Mouse (Mus musculus) spleen, postnatal 0 days (tissue): ENCODE results near the gene Aph1a. TPM values are rescaled to one million over a fixed set of nuclear protein-coding genes. Genes with fewer than 3 reads are reported as not detected.

Source experiments
- polyA plus RNA-seq: library from polyadenylated mRNA; unstranded; fragments of >200 nt; fragmentation: Nextera tagmentation; extraction: Ambion mirVana; gene quantifications from 2 replicates; pipeline ENCODE4 v1.2.1, GENCODE M21; 2015

Gene Aph1a
- polyA plus RNA-seq = 18.8 and 19.8 TPM in 2 replicates

GRCm38 (mm10) chr3:95893606-95894316 lies at the start of gene Aph1a:
Aph1a (plus strand) TSS chr3:95893969.

GRCm38 (mm10) chr3:95855502-95856089 lies 38.2 kb upstream of the Aph1a start, which contains the start of gene Prpf3:
Prpf3 (minus strand) TSS chr3:95855885.

GRCm38 (mm10) chr3:95871392-95871867 lies 22.3 kb upstream of the Aph1a start, which contains the start of gene Mrps21:
Mrps21 (minus strand) TSS chr3:95871519.

GRCm38 (mm10) chr3:95881979-95882815 lies 11.6 kb upstream of the Aph1a start, which contains the start of gene Ciart:
Ciart (minus strand) TSS chr3:95882251.

GRCm38 (mm10) chr3:95891211-95892065 lies 2.3 kb upstream of the Aph1a start, which contains the start of gene BC028528:
BC028528 (minus strand) TSS chr3:95892005.

GRCm38 (mm10) chr3:95904568-95904967 lies 10.8 kb downstream of the Aph1a start, which contains the start of gene Car14:
Car14 (minus strand) TSS chr3:95904691.

GRCm38 (mm10) chr3:95928658-95929503 lies 35.1 kb downstream of the Aph1a start, which contains the start of gene Anp32e:
Anp32e (plus strand) TSS chr3:95929246.

Other genes with a start within 250 kb of the Aph1a start
- gene Mcl1, start 235.2 kb upstream of the Aph1a start, polyA plus RNA-seq = 55.0 and 55.3 TPM in 2 replicates
- gene Adamtsl4, start 206.1 kb upstream of the Aph1a start, polyA plus RNA-seq = 1.9 and 3.0 TPM in 2 replicates
- gene Ecm1, start 154.4 kb upstream of the Aph1a start, polyA plus RNA-seq = 26.6 and 30.1 TPM in 2 replicates
- gene Tars2, start 133.8 kb upstream of the Aph1a start, polyA plus RNA-seq = 30.3 and 33.5 TPM in 2 replicates
- gene Rprd2, start 75.1 kb upstream of the Aph1a start, polyA plus RNA-seq = 13.3 and 13.6 TPM in 2 replicates
- gene Prpf3, start 38.1 kb upstream of the Aph1a start, polyA plus RNA-seq = 25.4 and 27.7 TPM in 2 replicates
- 226 and 236 TPM in 2 replicates for gene Mrps21, start 22.4 kb upstream of the Aph1a start, polyA plus RNA-seq
- 0.75 and 1.0 TPM in 2 replicates for gene Ciart, start 11.7 kb upstream of the Aph1a start, polyA plus RNA-seq
- 18.9 and 21.4 TPM in 2 replicates for gene BC028528, start 2.0 kb upstream of the Aph1a start, polyA plus RNA-seq
- gene Car14, start 10.7 kb downstream of the Aph1a start, polyA plus RNA-seq = 0.22 and 0.42 TPM in 2 replicates
- gene Anp32e, start 35.3 kb downstream of the Aph1a start, polyA plus RNA-seq = 238 and 265 TPM in 2 replicates
- 16.2 and 21.1 TPM in 2 replicates for gene Plekho1, start 102.0 kb downstream of the Aph1a start, polyA plus RNA-seq
- 23.9 and 26.4 TPM in 2 replicates for gene Vps45, start 164.5 kb downstream of the Aph1a start, polyA plus RNA-seq
- gene Otud7b, start 210.6 kb downstream of the Aph1a start, polyA plus RNA-seq = 11.7 and 13.6 TPM in 2 replicates